Comparison of ENCODE assay signal across 35 mouse cellular contexts in genomic region chrX:36752586-36752985, GRCm38 (mm10). TPM values are rescaled to one million over a fixed set of nuclear protein-coding genes. Genes with fewer than 3 reads are reported as not detected.
"Had no signal": no experiment of that assay in that cellular context is flagged by ENCODE, and none has a peak within 500 bp of the region (broad histone marks: within the 10 kb centered on the region; RNA-seq: fewer than 3 reads in every experiment).

No protein-coding gene starts in this region.

- H3K9me3 ChIP-seq: limb, embryonic 10.5 days; limb, embryonic 12.5 days; limb, embryonic 13.5 days; limb, embryonic 15.5 days; liver, embryonic 12.5 days; liver, embryonic 13.5 days; liver, embryonic 15.5 days; lung, embryonic 15.5 days; megakaryocyte, embryonic 14.5 days; midbrain, embryonic 10.5 days; midbrain, embryonic 12.5 days; midbrain, embryonic 13.5 days; midbrain, embryonic 15.5 days; neural tube, embryonic 12.5 days; neural tube, embryonic 13.5 days had no signal

- H3K4me1 ChIP-seq: limb, embryonic 10.5 days; limb, embryonic 12.5 days; limb, embryonic 13.5 days; limb, embryonic 15.5 days; liver, embryonic 12.5 days; liver, embryonic 13.5 days; liver, embryonic 15.5 days; lung, embryonic 15.5 days; midbrain, embryonic 10.5 days; midbrain, embryonic 12.5 days; midbrain, embryonic 13.5 days; midbrain, embryonic 15.5 days; neural tube, embryonic 12.5 days; neural tube, embryonic 13.5 days had no signal

- H3K4me2 ChIP-seq: limb, embryonic 12.5 days; limb, embryonic 13.5 days; limb, embryonic 15.5 days; liver, embryonic 11.5 days; liver, embryonic 12.5 days; liver, embryonic 13.5 days; liver, embryonic 15.5 days; lung, embryonic 14.5 days; lung, embryonic 15.5 days; midbrain, embryonic 11.5 days; midbrain, embryonic 12.5 days; midbrain, embryonic 13.5 days; midbrain, embryonic 15.5 days; neural tube, embryonic 12.5 days; neural tube, embryonic 13.5 days had no signal

- DNase-seq: left cerebral cortex, postnatal 4 days; liver; liver, embryonic 13.5 days; liver, postnatal 0 days; lung, adult 18-20 months; lung, adult 2 months; lung, embryonic 14.5 days; lung, postnatal 10 days; lung, postnatal 14 days; lung, postnatal 36 days; lung, postnatal 4 days; midbrain, embryonic 14.5 days had no signal

- H3K9ac ChIP-seq: limb, embryonic 12.5 days; limb, embryonic 13.5 days; limb, embryonic 15.5 days; liver, embryonic 12.5 days; liver, embryonic 13.5 days; liver, embryonic 14.5 days; liver, embryonic 15.5 days; liver, postnatal 0 days; lung, embryonic 14.5 days; lung, embryonic 15.5 days; midbrain, embryonic 12.5 days; midbrain, embryonic 13.5 days; midbrain, embryonic 15.5 days; neural tube, embryonic 12.5 days; neural tube, embryonic 13.5 days had no signal

- H3K27ac ChIP-seq: limb, embryonic 10.5 days; limb, embryonic 12.5 days; limb, embryonic 13.5 days; limb, embryonic 15.5 days; liver, embryonic 12.5 days; liver, embryonic 13.5 days; liver, embryonic 14.5 days; liver, embryonic 15.5 days; lung, embryonic 15.5 days; macrophage; midbrain, embryonic 10.5 days; midbrain, embryonic 12.5 days; midbrain, embryonic 13.5 days; midbrain, embryonic 15.5 days; neural tube, embryonic 12.5 days; neural tube, embryonic 13.5 days had no signal

- H3K27me3 ChIP-seq: limb, embryonic 12.5 days; limb, embryonic 13.5 days; limb, embryonic 15.5 days; liver, embryonic 12.5 days; liver, embryonic 13.5 days; liver, embryonic 15.5 days; lung, embryonic 15.5 days; megakaryocyte, embryonic 14.5 days; midbrain, embryonic 12.5 days; midbrain, embryonic 13.5 days; midbrain, embryonic 15.5 days; neural tube, embryonic 12.5 days; neural tube, embryonic 13.5 days had no signal

- H3K36me3 ChIP-seq: limb, embryonic 10.5 days; limb, embryonic 12.5 days; limb, embryonic 13.5 days; limb, embryonic 15.5 days; liver, embryonic 12.5 days; liver, embryonic 13.5 days; liver, embryonic 15.5 days; lung, embryonic 15.5 days; midbrain, embryonic 10.5 days; midbrain, embryonic 12.5 days; midbrain, embryonic 13.5 days; midbrain, embryonic 15.5 days; neural tube, embryonic 12.5 days; neural tube, embryonic 13.5 days had no signal

- H3K4me3 ChIP-seq: limb, embryonic 10.5 days; limb, embryonic 12.5 days; limb, embryonic 13.5 days; limb, embryonic 15.5 days; liver, embryonic 12.5 days; liver, embryonic 13.5 days; liver, embryonic 15.5 days; lung, embryonic 15.5 days; megakaryocyte, embryonic 14.5 days; midbrain, embryonic 10.5 days; midbrain, embryonic 12.5 days; midbrain, embryonic 13.5 days; midbrain, embryonic 15.5 days; myocyte; neural tube, embryonic 12.5 days; neural tube, embryonic 13.5 days had no signal

- ATAC-seq: liver, embryonic 12.5 days; liver, postnatal 0 days; lung, postnatal 0 days; midbrain, embryonic 13.5 days; midbrain, embryonic 15.5 days; midbrain, embryonic 16.5 days had no signal

RNA-seq across cellular contexts. Expression of gene Slc25a43, which starts 9.1 kb away (rescaled TPM):
- total RNA-seq: left cerebral cortex, postnatal 4 days; megakaryocyte-erythroid progenitor cell, adult 5-6 weeks; monocyte, adult 5-6 weeks had no signal
